Mouse (Mus musculus): ENCODE results near the gene Epb41.

Epb41 gene

GRCm38 (mm10) chr4:131920595-131921351 is 154.3 kb downstream of the Epb41 start:
- no peak for DNase-seq (ENCODE audit: low spot score in 2 of 2)

GRCm38 (mm10) chr4:131920141-131920594 is 155.0 kb downstream of the Epb41 start:
- DNase-seq (ENCODE audit: low spot score in 2 of 2): no peak

- DNase-seq (ENCODE audit: low spot score in 2 of 2): no peak
Observed at GRCm38 (mm10) chr4:131919506-131920140, 155.5 kb downstream of the Epb41 start.

- no peak for DNase-seq (ENCODE audit: low spot score in 2 of 2)
Observed at GRCm38 (mm10) chr4:131918711-131919500, 156.2 kb downstream of the Epb41 start.

GRCm38 (mm10) chr4:131918026-131918533 is 157.0 kb downstream of the Epb41 start:
- no peak for DNase-seq (ENCODE audit: low spot score in 2 of 2)

GRCm38 (mm10) chr4:131917010-131917555 is 158.0 kb downstream of the Epb41 start:
- no peak for DNase-seq (ENCODE audit: low spot score in 2 of 2)

- DNase-seq (ENCODE audit: low spot score in 2 of 2): peak; percentile 56 to 71
Observed at GRCm38 (mm10) chr4:131916425-131916824, 158.7 kb downstream of the Epb41 start.

GRCm38 (mm10) chr4:131915821-131916328 is 159.2 kb downstream of the Epb41 start:
- DNase-seq (ENCODE audit: low spot score in 2 of 2): no peak

GRCm38 (mm10) chr4:131914891-131915469 is 160.1 kb downstream of the Epb41 start:
- no peak for DNase-seq (ENCODE audit: low spot score in 2 of 2)

- DNase-seq (ENCODE audit: low spot score in 2 of 2): no peak
Observed at GRCm38 (mm10) chr4:131914046-131914643, 161.0 kb downstream of the Epb41 start.

- DNase-seq (ENCODE audit: low spot score in 2 of 2): no peak
Observed at GRCm38 (mm10) chr4:131913526-131913925, 161.6 kb downstream of the Epb41 start.

- DNase-seq (ENCODE audit: low spot score in 2 of 2): no peak
Observed at GRCm38 (mm10) chr4:131911521-131911920, 163.6 kb downstream of the Epb41 start.

GRCm38 (mm10) chr4:131910237-131910994 is 164.7 kb downstream of the Epb41 start:
- DNase-seq (ENCODE audit: low spot score in 2 of 2): no peak

GRCm38 (mm10) chr4:131907912-131908311 is 167.2 kb downstream of the Epb41 start:
- no peak for DNase-seq (ENCODE audit: low spot score in 2 of 2)

GRCm38 (mm10) chr4:131906423-131906822 is 168.7 kb downstream of the Epb41 start:
- no peak for DNase-seq (ENCODE audit: low spot score in 2 of 2)

GRCm38 (mm10) chr4:131904478-131904877 is 170.6 kb downstream of the Epb41 start:
- no peak for DNase-seq (ENCODE audit: low spot score in 2 of 2)

- DNase-seq (ENCODE audit: low spot score in 2 of 2): no peak
Observed at GRCm38 (mm10) chr4:131901090-131901489, 174.0 kb downstream of the Epb41 start.

- DNase-seq (ENCODE audit: low spot score in 2 of 2): no peak
Observed at GRCm38 (mm10) chr4:131899180-131899554, 176.0 kb downstream of the Epb41 start.

GRCm38 (mm10) chr4:131898503-131899179 is 176.5 kb downstream of the Epb41 start:
- DNase-seq (ENCODE audit: low spot score in 2 of 2): no peak

GRCm38 (mm10) chr4:131897787-131898186 is 177.3 kb downstream of the Epb41 start:
- no peak for DNase-seq (ENCODE audit: low spot score in 2 of 2)

Data from natural killer cell, adult 2 months (primary cell).